In genomic region chr10:17215029-17215428, GRCm38 (mm10) we compare ENCODE assay signal across 23 mouse cellular contexts.
DNase-seq lines count a peak whose midpoint lies in the region; ATAC-seq and TF ChIP-seq lines count a peak whose summit lies in the region.
"Had no signal": no experiment of that assay in that cellular context is flagged by ENCODE, and none has a peak within 500 bp of the region (broad histone marks: within the 10 kb centered on the region; RNA-seq: fewer than 3 reads in every experiment).

No protein-coding gene starts in this region.

- no peak for ATAC-seq in embryonic facial prominence, embryonic 11.5 days (replicated peaks; ENCODE audit: insufficient number of reproducible peaks, low FRiP score, low TSS enrichment, low read depth)
- ATAC-seq in liver, postnatal 0 days: no peak
- peak; percentile 50 for ATAC-seq in common myeloid progenitor, adult 5-6 weeks (replicated peaks; ENCODE audit: low read depth, poor library complexity, severe bottlenecking)
- peak; percentile 65 for ATAC-seq in megakaryocyte progenitor cell, adult 5-6 weeks (replicated peaks; ENCODE audit: poor library complexity)
- ATAC-seq: forebrain, embryonic 15.5 days had no signal

- H3K4me3 ChIP-seq in embryonic facial prominence, embryonic 11.5 days (ENCODE audit: low read depth, low read length): no peak overlapping the region
- H3K4me3 ChIP-seq in embryonic facial prominence, embryonic 10.5 days: no peak overlapping the region
- H3K4me3 ChIP-seq in liver, adult 2 months (ENCODE audit: insufficient read depth, low read depth, low read length): no peak overlapping the region
- no peak overlapping the region for H3K4me3 ChIP-seq in liver, postnatal 0 days (ENCODE audit: low read depth, low read length)
- H3K4me3 ChIP-seq: embryonic facial prominence, embryonic 13.5 days; erythroblast, embryonic 14.5 days; forebrain, embryonic 12.5 days; forebrain, embryonic 15.5 days; hindbrain, embryonic 12.5 days; hindbrain, embryonic 15.5 days had no signal

- no peak for TF ChIP-seq POLR2A in liver, adult 2 months (IDR thresholded peaks at IDR 0.05; ENCODE audit: extremely low read depth, insufficient read depth, low read length)

- H3K27ac ChIP-seq in embryonic facial prominence, embryonic 11.5 days (replicated peaks; ENCODE audit: low read depth, low read length): no peak overlapping the region
- H3K27ac ChIP-seq in embryonic facial prominence, embryonic 10.5 days (replicated peaks): no peak overlapping the region
- H3K27ac ChIP-seq in liver, adult 2 months (replicated peaks; ENCODE audit: insufficient read depth, low read depth, low read length): no peak overlapping the region
- H3K27ac ChIP-seq in liver, postnatal 0 days (ENCODE audit: low read depth): no peak overlapping the region
- H3K27ac ChIP-seq: embryonic facial prominence, embryonic 13.5 days; forebrain, embryonic 12.5 days; forebrain, embryonic 15.5 days; hindbrain, embryonic 12.5 days; hindbrain, embryonic 15.5 days had no signal

- peak; percentile 18 for DNase-seq in embryonic facial prominence, embryonic 11.5 days (ENCODE audit: low spot score)
- DNase-seq in embryonic facial prominence, embryonic 10.5 days (ENCODE audit: low spot score): no peak
- DNase-seq in liver, adult 2 months (ENCODE audit: extremely low read depth, low read depth, low spot score): peak; percentile 14
- no peak for DNase-seq in liver, postnatal 0 days
- no peak for DNase-seq in frontal cortex, postnatal 14 days (ENCODE audit: low spot score in 2 of 2)
- DNase-seq in layer of hippocampus, postnatal 10 days (ENCODE audit: low spot score in 2 of 2): no peak
- DNase-seq: adrenal gland, adult 2 months; adrenal gland, postnatal 25 days; B cell, adult 2 months; cerebellum, adult 11-12 months; cerebellum, adult 8-10 months; cerebellum, postnatal 10 days; cerebellum, postnatal 36 days; gastrocnemius, postnatal 10 days had no signal

- no peak overlapping the region for H3K4me2 ChIP-seq in embryonic facial prominence, embryonic 11.5 days (ENCODE audit: low read depth, low read length)
- H3K4me2 ChIP-seq in liver, postnatal 0 days (ENCODE audit: low read depth, low read length): no peak overlapping the region
- H3K4me2 ChIP-seq: embryonic facial prominence, embryonic 13.5 days; forebrain, embryonic 12.5 days; forebrain, embryonic 15.5 days; heart, embryonic 11.5 days; hindbrain, embryonic 12.5 days; hindbrain, embryonic 15.5 days had no signal

- no peak overlapping the region for H3K9ac ChIP-seq in embryonic facial prominence, embryonic 11.5 days (replicated peaks; ENCODE audit: low read length)
- no peak overlapping the region for H3K9ac ChIP-seq in liver, adult 2 months (ENCODE audit: low read depth, low read length)
- H3K9ac ChIP-seq in liver, postnatal 0 days (replicated peaks): no peak overlapping the region
- H3K9ac ChIP-seq: embryonic facial prominence, embryonic 13.5 days; forebrain, embryonic 12.5 days; forebrain, embryonic 15.5 days; hindbrain, embryonic 12.5 days; hindbrain, embryonic 15.5 days had no signal

- H3K27me3 ChIP-seq in embryonic facial prominence, embryonic 11.5 days (ENCODE audit: control insufficient read depth, insufficient read depth, low read length): no peaks in the 10 kb centered on the region
- H3K27me3 ChIP-seq in embryonic facial prominence, embryonic 10.5 days (replicated peaks; ENCODE audit: low read depth, poor library complexity, severe bottlenecking): no peaks in the 10 kb centered on the region
- H3K27me3 ChIP-seq in liver, adult 2 months (ENCODE audit: control insufficient read depth, insufficient read depth, low read length): no peaks in the 10 kb centered on the region
- no peaks in the 10 kb centered on the region for H3K27me3 ChIP-seq in liver, postnatal 0 days (ENCODE audit: insufficient read depth, low read length)
- H3K27me3 ChIP-seq: embryonic facial prominence, embryonic 13.5 days; forebrain, embryonic 12.5 days; forebrain, embryonic 15.5 days; hindbrain, embryonic 12.5 days; hindbrain, embryonic 15.5 days had no signal

- no peaks in the 10 kb centered on the region for H3K36me3 ChIP-seq in embryonic facial prominence, embryonic 11.5 days (replicated peaks; ENCODE audit: control insufficient read depth, insufficient read depth, low read depth, low read length)
- H3K36me3 ChIP-seq in embryonic facial prominence, embryonic 10.5 days (replicated peaks): no peaks in the 10 kb centered on the region
- no peaks in the 10 kb centered on the region for H3K36me3 ChIP-seq in liver, adult 2 months (ENCODE audit: control insufficient read depth, insufficient read depth, low read length)
- no peaks in the 10 kb centered on the region for H3K36me3 ChIP-seq in liver, postnatal 0 days (replicated peaks; ENCODE audit: insufficient read depth, low read length)
- H3K36me3 ChIP-seq: embryonic facial prominence, embryonic 13.5 days; forebrain, embryonic 12.5 days; forebrain, embryonic 15.5 days; hindbrain, embryonic 12.5 days; hindbrain, embryonic 15.5 days had no signal

- WGBS in embryonic facial prominence, embryonic 11.5 days: 48% methylated on average over 3 of the region's 3 CpGs
- 61% methylated on average over 3 of the region's 3 CpGs for WGBS in embryonic facial prominence, embryonic 10.5 days
- WGBS in liver, adult 2 months: 72% methylated on average over 3 of the region's 3 CpGs
- 62% methylated on average over 3 of the region's 3 CpGs for WGBS in liver, postnatal 0 days (ENCODE audit: insufficient replicate concordance)

- no peaks in the 10 kb centered on the region for H3K79me2 ChIP-seq in liver, adult 2 months (ENCODE audit: control insufficient read depth, insufficient read depth, low read length)

- no peak for TF ChIP-seq EP300 in liver, postnatal 0 days (IDR thresholded peaks at IDR 0.05; ENCODE audit: low read depth)

- H3K4me1 ChIP-seq in embryonic facial prominence, embryonic 11.5 days (ENCODE audit: control insufficient read depth, insufficient read depth, low read length): no peaks in the 10 kb centered on the region
- peaks cover 26% of the 10 kb centered on the region for H3K4me1 ChIP-seq in embryonic facial prominence, embryonic 10.5 days
- H3K4me1 ChIP-seq in liver, adult 2 months (ENCODE audit: control insufficient read depth, insufficient read depth, low read length): no peaks in the 10 kb centered on the region; the same call in 1 of the 2 replicates
- 0 out of 2 replicates have a peak, but pooled peaks cover 2% of the 10 kb centered on the region for H3K4me1 ChIP-seq in liver, postnatal 0 days (ENCODE audit: insufficient read depth)

- TF ChIP-seq CTCF in liver, adult 2 months (IDR thresholded peaks at IDR 0.05; ENCODE audit: low read depth, low read length): no peak
- TF ChIP-seq CTCF in liver, postnatal 0 days (IDR thresholded peaks at IDR 0.05; ENCODE audit: low read depth): no peak

- H3K9me3 ChIP-seq in embryonic facial prominence, embryonic 11.5 days (replicated peaks; ENCODE audit: control insufficient read depth, low read length): no peaks in the 10 kb centered on the region
- no peaks in the 10 kb centered on the region for H3K9me3 ChIP-seq in embryonic facial prominence, embryonic 10.5 days
- no peaks in the 10 kb centered on the region; the same call in 1 of the 2 replicates for H3K9me3 ChIP-seq in liver, postnatal 0 days (ENCODE audit: low read length)
- H3K9me3 ChIP-seq: embryonic facial prominence, embryonic 13.5 days; forebrain, embryonic 12.5 days; forebrain, embryonic 15.5 days; hindbrain, embryonic 12.5 days; hindbrain, embryonic 15.5 days had no signal

Comparison
In these comparisons a context has a peak if more than half of its experiments do, and no peak if none do; other contexts are left out.
1. DNase-seq: peak in embryonic facial prominence, embryonic 11.5 days (single experiment) and liver, adult 2 months (single experiment); none in embryonic facial prominence, embryonic 10.5 days (single experiment), liver, postnatal 0 days (single experiment), frontal cortex, postnatal 14 days (0 of 2) and layer of hippocampus, postnatal 10 days (0 of 2).
2. ATAC-seq: peak in common myeloid progenitor, adult 5-6 weeks (single experiment) and megakaryocyte progenitor cell, adult 5-6 weeks (single experiment); none in embryonic facial prominence, embryonic 11.5 days (single experiment) and liver, postnatal 0 days (single experiment).